Mouse (Mus musculus): ENCODE results near the gene Rbm19.

DNA sequence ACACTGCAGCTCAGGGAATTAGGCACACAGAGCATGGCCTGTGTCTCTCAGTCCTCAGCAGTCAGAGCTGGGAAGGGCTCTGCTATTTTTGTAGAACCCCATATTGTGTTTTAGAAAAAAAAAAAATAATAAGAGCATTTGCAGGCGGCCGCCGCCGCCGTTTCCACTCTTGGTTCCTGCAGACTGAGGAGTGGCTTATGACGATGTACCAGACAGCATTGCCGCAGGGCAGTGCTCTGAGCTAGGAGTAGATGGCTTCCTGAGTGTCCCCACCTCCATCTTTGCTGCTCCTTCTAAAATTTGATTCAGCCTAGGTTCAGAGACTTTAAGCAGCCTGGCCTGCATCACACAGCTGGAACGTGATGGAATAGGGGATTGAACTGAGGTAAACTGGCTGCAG, 67.1 kb downstream of the Rbm19 start:
- TF ChIP-seq GATA1 (IDR thresholded peaks at IDR 0.05; ENCODE audit: low read length) (no peak), TAL1 (IDR thresholded peaks at IDR 0.05; ENCODE audit: low read length) (no peak)
